Mouse (Mus musculus) small intestine, adult 2 months (tissue): ENCODE data around the gene Gga2.

Source experiments
- CTCF ChIP-seq: fragments of 200-500 bp; IDR thresholded peaks from 2 replicates; pipeline ENCODE4 v1.5.1; 2012; ENCODE audit warnings: low read depth, mild to moderate bottlenecking, control low read depth, inconsistent platforms, low read length, moderate library complexity, mixed read lengths; ENCODE audit not compliant: insufficient replicate concordance, insufficient read length; ENCODE audit errors: extremely low read depth
- POLR2A ChIP-seq: fragments of 200-500 bp; IDR thresholded peaks from 2 replicates; pipeline ENCODE4 v1.6.1; 2012; ENCODE audit warnings: low read depth, mild to moderate bottlenecking, control low read depth, inconsistent platforms, low read length, moderate library complexity

GRCm38 (mm10) chr7:122012370-122012769 is 8.7 kb downstream of the Gga2 start:
- no peak for TF ChIP-seq CTCF
- no peak for TF ChIP-seq POLR2A
